Mouse (Mus musculus): ENCODE measurements around the gene Umad1. TPM values are rescaled to one million over a fixed set of nuclear protein-coding genes. Genes with fewer than 3 reads are reported as not detected.

Gene Umad1
- polyA plus RNA-seq, 1 experiment from 2014 or later, result 19.7 TPM

DNA sequence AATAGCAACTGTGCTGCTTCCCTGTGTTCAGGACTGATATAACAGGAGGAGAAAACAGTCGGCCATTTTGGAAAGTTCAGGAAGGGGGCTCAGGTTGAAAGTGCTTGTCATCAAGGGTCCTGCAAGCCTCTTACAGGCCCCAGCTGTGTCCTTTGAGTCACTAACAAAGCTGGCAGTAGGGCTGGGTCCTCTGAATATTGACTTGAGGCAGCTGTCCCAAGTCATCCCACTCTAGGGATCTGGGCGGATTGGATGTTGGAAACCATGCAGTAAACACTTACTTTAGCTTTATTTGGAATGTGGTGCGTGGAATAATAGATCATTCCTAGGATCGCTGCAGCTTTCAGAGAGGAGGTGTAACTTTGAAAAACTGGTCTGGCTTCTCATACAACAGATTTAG, 215.7 kb downstream of the Umad1 start:
- no peak overlapping the region for H3K27ac ChIP-seq (replicated peaks; ENCODE audit: low read depth, low read length)
- no peak overlapping the region for H3K4me3 ChIP-seq (ENCODE audit: low read depth, low read length)
- DNase-seq (ENCODE audit: low spot score) (no peak), ATAC-seq (replicated peaks; ENCODE audit: insufficient number of reproducible peaks, low FRiP score, low TSS enrichment, low read depth) (no peak)
- no peaks in the 10 kb centered on the region for H3K4me1 ChIP-seq (ENCODE audit: control insufficient read depth, insufficient read depth, low read length)
- no peaks in the 10 kb centered on the region for H3K36me3 ChIP-seq (replicated peaks; ENCODE audit: control insufficient read depth, insufficient read depth, low read depth, low read length)
- H3K9me3 ChIP-seq (replicated peaks; ENCODE audit: control insufficient read depth, low read length), result no peaks in the 10 kb centered on the region
- no peaks in the 10 kb centered on the region for H3K27me3 ChIP-seq (ENCODE audit: control insufficient read depth, insufficient read depth, low read length)
- WGBS, result 92% methylated on average over 4 of the region's 4 CpGs
- no peak overlapping the region for H3K9ac ChIP-seq (replicated peaks; ENCODE audit: low read length)
- no peak overlapping the region for H3K4me2 ChIP-seq (ENCODE audit: low read depth, low read length)

DNA sequence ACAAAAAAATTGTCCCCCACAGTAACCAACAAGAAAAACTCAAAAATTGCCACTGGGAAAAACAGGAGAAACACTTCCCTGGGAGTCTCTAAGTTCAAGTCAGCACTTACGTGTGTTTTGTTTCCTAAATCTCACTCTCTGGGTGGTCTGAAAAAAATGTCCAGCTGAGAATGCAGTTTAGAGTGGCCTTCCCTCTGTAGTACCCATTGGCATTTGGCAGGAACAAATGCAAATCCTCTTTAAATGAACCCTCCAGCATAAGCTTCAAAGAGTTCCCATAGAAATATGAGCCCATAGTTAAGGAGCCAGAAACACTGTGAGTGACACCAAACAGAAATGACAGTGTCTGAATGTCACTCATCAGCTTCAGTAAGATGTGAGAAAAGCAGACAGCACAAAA, 220.1 kb downstream of the Umad1 start:
- Histone ChIP-seq H3K36me3 (replicated peaks; ENCODE audit: control insufficient read depth, insufficient read depth, low read depth, low read length) (no peaks in the 10 kb centered on the region), H3K9me3 (replicated peaks; ENCODE audit: control insufficient read depth, low read length) (no peaks in the 10 kb centered on the region), H3K4me2 (ENCODE audit: low read depth, low read length) (no peak overlapping the region), H3K4me3 (ENCODE audit: low read depth, low read length) (no peak overlapping the region), H3K4me1 (ENCODE audit: control insufficient read depth, insufficient read depth, low read length) (no peaks in the 10 kb centered on the region), H3K27me3 (ENCODE audit: control insufficient read depth, insufficient read depth, low read length) (no peaks in the 10 kb centered on the region), H3K27ac (replicated peaks; ENCODE audit: low read depth, low read length) (no peak overlapping the region), H3K9ac (replicated peaks; ENCODE audit: low read length) (no peak overlapping the region)
- ATAC-seq (replicated peaks; ENCODE audit: insufficient number of reproducible peaks, low FRiP score, low TSS enrichment, low read depth) (no peak), DNase-seq (ENCODE audit: low spot score) (peak; percentile 55)
- WGBS, result 17% methylated on average over 1 of the region's 1 CpGs

DNA sequence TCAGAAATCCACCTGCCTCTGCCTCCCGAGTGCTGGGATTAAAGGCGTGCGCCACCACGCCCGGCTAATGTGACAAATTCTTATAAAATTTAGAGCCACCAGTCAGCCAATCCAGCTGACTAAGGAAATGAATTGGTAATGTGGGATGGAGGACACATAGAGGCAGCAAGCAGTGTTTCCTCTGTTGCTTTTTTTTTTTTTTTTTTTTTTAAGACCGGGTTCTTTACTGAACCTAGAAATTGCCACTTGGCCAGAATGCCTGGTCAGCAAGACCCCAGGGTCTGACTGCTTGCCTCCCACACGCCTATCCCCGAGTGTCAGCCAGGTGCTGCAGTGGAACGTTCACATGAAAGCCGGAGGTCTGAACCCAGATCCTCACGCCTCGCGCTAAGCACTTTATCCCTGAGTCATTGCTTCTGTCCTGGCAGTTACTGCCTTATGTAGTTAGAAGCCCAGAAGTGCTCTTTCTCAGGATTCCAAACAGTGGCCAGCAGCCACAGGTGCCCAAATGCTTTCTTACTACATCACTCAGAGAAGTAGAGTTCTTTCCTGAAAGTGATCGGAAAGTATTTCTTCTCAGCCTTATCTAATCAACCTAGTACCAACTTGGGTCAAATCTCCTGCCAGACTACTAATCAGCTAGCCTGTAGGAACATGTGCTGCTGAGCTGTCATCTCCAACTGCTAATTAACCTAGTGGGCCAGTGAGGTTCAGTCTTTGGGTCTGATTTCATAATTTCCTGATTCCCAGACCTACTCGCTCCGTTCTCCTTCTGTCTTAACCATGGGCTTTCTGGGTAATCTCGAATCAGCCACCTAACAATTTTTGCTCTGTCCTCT, 225.6 kb downstream of the Umad1 start:
- H3K27ac ChIP-seq (replicated peaks; ENCODE audit: low read depth, low read length), result no peak overlapping the region
- no peaks in the 10 kb centered on the region for H3K4me1 ChIP-seq (ENCODE audit: control insufficient read depth, insufficient read depth, low read length)
- ATAC-seq (replicated peaks; ENCODE audit: insufficient number of reproducible peaks, low FRiP score, low TSS enrichment, low read depth), result no peak
- no peaks in the 10 kb centered on the region for H3K36me3 ChIP-seq (replicated peaks; ENCODE audit: control insufficient read depth, insufficient read depth, low read depth, low read length)
- H3K9ac ChIP-seq (replicated peaks; ENCODE audit: low read length), result no peak overlapping the region
- H3K4me3 ChIP-seq (ENCODE audit: low read depth, low read length), result no peak overlapping the region
- H3K27me3 ChIP-seq (ENCODE audit: control insufficient read depth, insufficient read depth, low read length), result no peaks in the 10 kb centered on the region
- no peaks in the 10 kb centered on the region for H3K9me3 ChIP-seq (replicated peaks; ENCODE audit: control insufficient read depth, low read length)
- WGBS, result 91% methylated on average over 16 of the region's 17 CpGs
- no peak for DNase-seq (ENCODE audit: low spot score)
- H3K4me2 ChIP-seq (ENCODE audit: low read depth, low read length), result no peak overlapping the region

DNA sequence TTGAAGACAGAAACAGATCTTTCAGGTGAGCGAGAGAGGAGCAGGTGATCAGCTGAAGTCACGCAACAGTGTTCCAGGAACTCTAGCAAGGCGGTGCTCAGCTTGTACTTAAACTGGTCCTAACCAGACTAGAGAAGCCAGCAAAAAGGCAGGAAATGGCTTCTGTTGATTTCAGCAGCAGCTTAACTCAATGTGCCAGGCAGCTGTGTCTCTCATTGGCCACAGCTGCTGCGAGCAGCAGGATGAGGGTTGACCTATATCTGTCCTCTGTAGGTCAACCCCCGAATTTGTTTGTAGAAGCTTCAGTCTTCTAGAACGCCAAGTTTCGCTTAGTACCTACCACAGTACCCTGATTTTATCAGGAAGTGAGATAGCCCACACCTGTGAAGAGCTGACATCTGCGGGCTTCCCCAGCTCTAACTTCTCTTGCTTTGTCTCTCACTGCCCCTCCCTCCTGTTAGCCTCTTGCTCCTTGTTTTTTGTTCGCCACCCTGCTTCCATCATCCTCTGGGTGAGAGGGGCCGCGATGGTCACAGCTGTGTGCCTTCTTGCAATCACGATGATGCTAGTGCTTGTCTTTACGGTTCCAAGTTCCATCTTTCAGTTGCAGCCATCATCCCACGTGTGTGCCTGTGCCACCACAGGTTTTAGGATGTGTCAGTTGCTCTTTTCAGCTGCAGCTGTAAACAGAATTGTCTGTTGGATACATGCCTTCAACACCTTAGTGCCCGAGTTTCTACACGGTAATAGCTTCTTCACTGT, 226.5 kb downstream of the Umad1 start:
- Histone ChIP-seq H3K4me2 (ENCODE audit: low read depth, low read length) (no peak overlapping the region), H3K36me3 (replicated peaks; ENCODE audit: control insufficient read depth, insufficient read depth, low read depth, low read length) (no peaks in the 10 kb centered on the region), H3K4me1 (ENCODE audit: control insufficient read depth, insufficient read depth, low read length) (no peaks in the 10 kb centered on the region), H3K27ac (replicated peaks; ENCODE audit: low read depth, low read length) (no peak overlapping the region), H3K27me3 (ENCODE audit: control insufficient read depth, insufficient read depth, low read length) (no peaks in the 10 kb centered on the region), H3K4me3 (ENCODE audit: low read depth, low read length) (no peak overlapping the region), H3K9ac (replicated peaks; ENCODE audit: low read length) (no peak overlapping the region), H3K9me3 (replicated peaks; ENCODE audit: control insufficient read depth, low read length) (no peaks in the 10 kb centered on the region)
- DNase-seq (ENCODE audit: low spot score) (no peak), ATAC-seq (replicated peaks; ENCODE audit: insufficient number of reproducible peaks, low FRiP score, low TSS enrichment, low read depth) (no peak)
- WGBS, result 84% methylated on average over 16 of the region's 16 CpGs

DNA sequence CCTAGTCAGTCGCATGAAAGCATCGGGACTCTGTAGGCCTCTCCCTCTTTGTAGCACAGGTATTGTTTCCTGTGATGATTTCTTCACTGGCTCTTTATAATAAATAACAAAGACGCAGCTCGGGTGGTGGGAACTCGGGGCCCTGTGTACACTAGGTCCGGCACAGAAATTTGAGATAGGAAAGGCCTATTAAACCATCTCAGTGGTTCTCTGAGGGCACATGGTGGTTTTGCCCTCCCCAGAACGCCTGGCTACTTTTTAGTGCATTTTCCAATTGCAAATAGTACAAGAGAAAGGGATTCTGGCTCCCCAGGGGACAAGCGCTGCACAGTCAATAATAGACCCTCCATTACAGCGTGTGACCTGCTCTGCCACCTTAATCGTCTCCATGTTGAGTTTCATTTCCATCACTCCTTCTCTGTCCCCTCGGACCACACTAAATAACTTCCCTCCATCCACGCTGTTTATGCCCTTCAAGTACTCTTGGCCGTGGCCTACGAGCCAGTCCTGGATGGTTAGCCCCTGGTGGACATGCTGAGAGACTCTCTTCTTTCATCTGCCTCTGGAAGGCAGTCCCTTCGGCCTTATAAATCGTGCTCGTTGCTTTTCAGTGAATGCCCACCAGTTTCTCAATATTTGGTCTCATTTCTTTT, 227.4 kb downstream of the Umad1 start:
- Histone ChIP-seq H3K27me3 (ENCODE audit: control insufficient read depth, insufficient read depth, low read length) (no peaks in the 10 kb centered on the region), H3K4me3 (ENCODE audit: low read depth, low read length) (no peak overlapping the region), H3K4me1 (ENCODE audit: control insufficient read depth, insufficient read depth, low read length) (no peaks in the 10 kb centered on the region), H3K36me3 (replicated peaks; ENCODE audit: control insufficient read depth, insufficient read depth, low read depth, low read length) (no peaks in the 10 kb centered on the region), H3K27ac (replicated peaks; ENCODE audit: low read depth, low read length) (no peak overlapping the region), H3K9me3 (replicated peaks; ENCODE audit: control insufficient read depth, low read length) (no peaks in the 10 kb centered on the region), H3K9ac (replicated peaks; ENCODE audit: low read length) (no peak overlapping the region), H3K4me2 (ENCODE audit: low read depth, low read length) (no peak overlapping the region)
- ATAC-seq (replicated peaks; ENCODE audit: insufficient number of reproducible peaks, low FRiP score, low TSS enrichment, low read depth) (no peak), DNase-seq (ENCODE audit: low spot score) (no peak)
- WGBS, result 76% methylated on average over 17 of the region's 17 CpGs

DNA sequence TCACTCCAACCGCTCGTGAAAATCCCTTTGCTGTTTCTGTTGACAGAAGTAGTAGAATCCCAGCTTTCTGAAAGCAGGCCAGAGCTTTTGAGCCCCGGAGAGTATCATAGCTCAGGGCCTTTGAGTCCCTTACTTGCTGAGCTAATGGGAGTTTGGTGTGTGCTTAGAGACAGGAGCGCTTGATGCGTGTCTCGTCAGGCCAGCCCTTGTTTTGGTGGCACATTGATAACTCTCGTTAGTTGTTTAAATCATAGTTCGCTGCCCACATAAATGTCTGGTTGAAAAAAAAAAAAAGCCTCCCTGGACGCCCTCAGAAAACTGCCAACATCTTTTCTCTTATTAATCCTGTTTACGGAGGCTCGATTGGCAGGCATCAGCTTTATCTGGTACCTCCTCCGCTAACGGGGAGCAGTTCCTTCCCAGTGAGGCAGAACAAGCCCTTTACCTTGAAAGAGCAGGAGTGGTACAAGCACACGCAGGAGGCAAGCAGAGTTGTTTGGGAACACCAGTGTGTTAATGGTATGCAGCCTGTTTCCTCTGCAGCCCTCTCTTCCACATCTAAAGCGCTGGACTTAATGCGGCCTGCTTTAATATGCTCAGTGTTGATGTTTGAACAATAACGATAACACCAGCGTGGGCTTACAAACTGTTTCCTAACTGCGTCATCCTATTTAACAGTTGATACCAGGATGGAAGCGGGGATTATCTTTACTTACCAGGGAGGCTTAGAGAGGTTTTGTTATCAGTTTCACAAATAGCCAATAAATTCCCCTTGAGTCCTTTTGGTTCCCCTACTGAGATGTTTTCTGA, 228.2 kb downstream of the Umad1 start:
- Histone ChIP-seq H3K36me3 (replicated peaks; ENCODE audit: control insufficient read depth, insufficient read depth, low read depth, low read length) (no peaks in the 10 kb centered on the region), H3K4me2 (ENCODE audit: low read depth, low read length) (no peak overlapping the region), H3K9ac (replicated peaks; ENCODE audit: low read length) (no peak overlapping the region), H3K4me3 (ENCODE audit: low read depth, low read length) (no peak overlapping the region), H3K27me3 (ENCODE audit: control insufficient read depth, insufficient read depth, low read length) (no peaks in the 10 kb centered on the region), H3K4me1 (ENCODE audit: control insufficient read depth, insufficient read depth, low read length) (no peaks in the 10 kb centered on the region), H3K27ac (replicated peaks; ENCODE audit: low read depth, low read length) (no peak overlapping the region), H3K9me3 (replicated peaks; ENCODE audit: control insufficient read depth, low read length) (no peaks in the 10 kb centered on the region)
- ATAC-seq (replicated peaks; ENCODE audit: insufficient number of reproducible peaks, low FRiP score, low TSS enrichment, low read depth) (no peak), DNase-seq (ENCODE audit: low spot score) (no peak)
- WGBS, result 69% methylated on average over 20 of the region's 20 CpGs

DNA sequence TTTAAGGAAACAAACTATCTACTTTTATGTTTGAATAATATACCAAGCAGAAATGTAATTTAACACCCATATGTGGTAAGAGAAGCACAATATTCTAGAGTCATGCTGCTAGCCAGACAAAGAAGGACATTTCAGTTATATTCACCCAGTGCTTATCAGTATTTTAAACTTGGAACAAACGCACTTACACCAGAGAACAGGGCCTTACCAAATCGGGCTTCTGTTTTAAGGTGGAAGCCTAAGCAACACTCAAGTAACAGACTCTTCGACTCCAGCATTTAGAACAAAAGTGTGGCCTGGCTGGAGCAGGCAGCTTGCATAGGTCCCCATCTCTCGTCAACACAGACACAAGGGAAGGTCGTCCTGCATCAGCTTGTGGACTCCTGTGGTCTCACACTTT, 229.2 kb downstream of the Umad1 start:
- no peaks in the 10 kb centered on the region for H3K27me3 ChIP-seq (ENCODE audit: control insufficient read depth, insufficient read depth, low read length)
- 73% methylated on average over 5 of the region's 5 CpGs for WGBS
- H3K4me1 ChIP-seq (ENCODE audit: control insufficient read depth, insufficient read depth, low read length), result no peaks in the 10 kb centered on the region
- no peaks in the 10 kb centered on the region for H3K36me3 ChIP-seq (replicated peaks; ENCODE audit: control insufficient read depth, insufficient read depth, low read depth, low read length)
- no peak overlapping the region for H3K9ac ChIP-seq (replicated peaks; ENCODE audit: low read length)
- ATAC-seq (replicated peaks; ENCODE audit: insufficient number of reproducible peaks, low FRiP score, low TSS enrichment, low read depth), result no peak
- DNase-seq (ENCODE audit: low spot score), result no peak
- H3K9me3 ChIP-seq (replicated peaks; ENCODE audit: control insufficient read depth, low read length), result no peaks in the 10 kb centered on the region
- no peak overlapping the region for H3K4me3 ChIP-seq (ENCODE audit: low read depth, low read length)
- no peak overlapping the region for H3K27ac ChIP-seq (replicated peaks; ENCODE audit: low read depth, low read length)
- H3K4me2 ChIP-seq (ENCODE audit: low read depth, low read length), result no peak overlapping the region

Measured in embryonic facial prominence, embryonic 11.5 days (tissue).